Comparison of ENCODE assay signal across 9 mouse cellular contexts in the genomic region with DNA sequence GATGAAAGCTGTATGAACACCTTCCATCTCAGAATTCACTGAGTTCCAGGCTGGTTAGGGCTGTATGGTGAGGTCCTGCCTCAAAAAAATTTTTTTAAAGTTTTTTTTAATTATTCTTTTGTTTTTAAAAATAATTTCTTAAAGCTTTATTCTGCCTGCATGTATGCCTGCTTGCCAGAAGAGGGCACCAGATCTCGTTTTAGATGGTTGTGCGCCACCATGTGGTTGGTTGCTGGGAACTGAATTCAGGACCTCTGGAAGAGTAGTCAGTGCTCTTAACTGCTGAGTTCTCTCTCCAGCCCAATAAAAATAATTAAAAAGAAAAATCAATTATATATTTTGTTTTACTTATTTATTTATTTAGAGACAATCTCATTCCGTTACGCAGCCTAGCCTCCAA. TPM values are rescaled to one million over a fixed set of nuclear protein-coding genes. Genes with fewer than 3 reads are reported as not detected.
A peak's percentile ranks its signal among the peaks of the same experiment; 100 is the strongest.
DNase-seq lines count a peak whose midpoint lies in the region; ATAC-seq and TF ChIP-seq lines count a peak whose summit lies in the region.
"Had no signal": no experiment of that assay in that cellular context is flagged by ENCODE, and none has a peak within 500 bp of the region (broad histone marks: within the 10 kb centered on the region; RNA-seq: fewer than 3 reads in every experiment).

No protein-coding gene starts in this region.

- H3K27ac ChIP-seq in forebrain, embryonic 10.5 days = no peak overlapping the region
- H3K27ac ChIP-seq in forebrain, embryonic 12.5 days = no peak overlapping the region
- no peak overlapping the region for H3K27ac ChIP-seq in cerebellum, adult 2 months (ENCODE audit: insufficient read depth, low read length)
- no peak overlapping the region for H3K27ac ChIP-seq in thymus, adult 2 months (ENCODE audit: control insufficient read depth, insufficient read depth, low read length)

- no peaks in the 10 kb centered on the region; the same call in 1 of the 2 replicates for H3K4me1 ChIP-seq in forebrain, embryonic 10.5 days
- H3K4me1 ChIP-seq in forebrain, embryonic 12.5 days = no peaks in the 10 kb centered on the region
- H3K4me1 ChIP-seq in cerebellum, adult 2 months (ENCODE audit: control insufficient read depth, insufficient read depth, low read length) = no peaks in the 10 kb centered on the region
- H3K4me1 ChIP-seq in thymus, adult 2 months (replicated peaks; ENCODE audit: control insufficient read depth, insufficient read depth, low read length) = no peaks in the 10 kb centered on the region

- H3K4me3 ChIP-seq in forebrain, embryonic 10.5 days = no peak overlapping the region
- H3K4me3 ChIP-seq in forebrain, embryonic 12.5 days (replicated peaks) = no peak overlapping the region
- no peak overlapping the region for H3K4me3 ChIP-seq in cerebellum, adult 2 months (replicated peaks; ENCODE audit: insufficient read depth, low read depth, low read length)
- no peak overlapping the region for H3K4me3 ChIP-seq in thymus, adult 2 months (ENCODE audit: control insufficient read depth, insufficient read depth, low read length)

- TF ChIP-seq CTCF in cerebellum, adult 2 months (IDR thresholded peaks at IDR 0.05; ENCODE audit: borderline replicate concordance, insufficient read depth, low read depth, low read length) = peak; percentile 84; the same call in 1 of the 2 replicates
- no peak for TF ChIP-seq CTCF in thymus, adult 2 months (IDR thresholded peaks at IDR 0.05; ENCODE audit: borderline replicate concordance, control insufficient read depth, extremely low read depth, insufficient read depth, low read length, poor library complexity)

- H3K36me3 ChIP-seq in forebrain, embryonic 10.5 days (replicated peaks) = no peaks in the 10 kb centered on the region
- no peaks in the 10 kb centered on the region for H3K36me3 ChIP-seq in forebrain, embryonic 12.5 days (replicated peaks)
- no peaks in the 10 kb centered on the region for H3K36me3 ChIP-seq in thymus, adult 2 months (ENCODE audit: control insufficient read depth, insufficient read depth, low read length)

- 6% methylated on average over 4 of the region's 4 CpGs for WGBS in forebrain, embryonic 10.5 days
- 5% methylated on average over 4 of the region's 4 CpGs for WGBS in forebrain, embryonic 12.5 days
- 19% methylated on average over 4 of the region's 4 CpGs for WGBS in cerebellum, adult 2 months
- WGBS in thymus, adult 2 months = 30% methylated on average over 4 of the region's 4 CpGs

- TF ChIP-seq POLR2A in cerebellum, adult 2 months (IDR thresholded peaks at IDR 0.05; ENCODE audit: borderline replicate concordance, insufficient read depth, low read length) = no peak
- TF ChIP-seq POLR2A in thymus, adult 2 months (IDR thresholded peaks at IDR 0.05; ENCODE audit: control insufficient read depth, extremely low read depth, insufficient read depth, low read length, poor library complexity) = no peak

- no peaks in the 10 kb centered on the region for H3K9me3 ChIP-seq in forebrain, embryonic 10.5 days
- no peaks in the 10 kb centered on the region for H3K9me3 ChIP-seq in forebrain, embryonic 12.5 days

- no peak overlapping the region for H3K9ac ChIP-seq in forebrain, embryonic 12.5 days

- peak; percentile 52 for DNase-seq in forebrain, embryonic 10.5 days (ENCODE audit: extremely low spot score, low spot score)
- peak; percentile 51 for DNase-seq in ovary, postnatal 14 days (ENCODE audit: low spot score)
- no peak for DNase-seq in ovary, adult 18-20 months (ENCODE audit: low spot score)
- DNase-seq in cerebellum, adult 2 months = peak; percentile 39 to 55
- peak; percentile 90 for DNase-seq in induced T-regulatory cell, adult 2 months (ENCODE audit: low read depth)
- peak; percentile 71 for DNase-seq in lung, postnatal 25 days (ENCODE audit: low spot score)
- DNase-seq in thymus, adult 2 months = peak; percentile 71

- ATAC-seq in forebrain, embryonic 12.5 days (ENCODE audit: low FRiP score) = no peak

- H3K27me3 ChIP-seq in forebrain, embryonic 10.5 days (ENCODE audit: poor library complexity, severe bottlenecking) = peaks cover 4% of the 10 kb centered on the region; the same call in 1 of the 2 replicates
- 0 out of 2 replicates have a peak, but pooled peaks cover 11% of the 10 kb centered on the region for H3K27me3 ChIP-seq in forebrain, embryonic 12.5 days
- H3K27me3 ChIP-seq in cerebellum, adult 2 months (ENCODE audit: control insufficient read depth, insufficient read depth, low read length) = no peaks in the 10 kb centered on the region
- H3K27me3 ChIP-seq in thymus, adult 2 months (ENCODE audit: control insufficient read depth, insufficient read depth, low read length) = no peaks in the 10 kb centered on the region

- no peak overlapping the region for H3K4me2 ChIP-seq in forebrain, embryonic 12.5 days

RNA-seq across cellular contexts. Expression of a gene that starts 11.8 kb away (rescaled TPM):
- polyA plus RNA-seq in forebrain, embryonic 10.5 days (2016; fragmentation: Nextera tagmentation; extraction: Ambion mirVana) = 20.9 and 21.1 TPM in 2 replicates
- polyA plus RNA-seq in forebrain, embryonic 12.5 days (2016; fragmentation: Nextera tagmentation; extraction: Ambion mirVana) = 18.4 and 19.2 TPM in 2 replicates
- 15.2 and 15.4 TPM in 2 replicates for polyA plus RNA-seq in cerebellum, adult 2 months (2012; rRNA removed)
- 8.3 and 11.2 TPM in 2 replicates for polyA plus RNA-seq in thymus, adult 2 months (2012; rRNA removed)

RNA-seq across cellular contexts. Expression of a gene that starts 31.7 kb away (rescaled TPM):
- not detected in 2 replicates for polyA plus RNA-seq in forebrain, embryonic 10.5 days (2016; fragmentation: Nextera tagmentation; extraction: Ambion mirVana)
- not detected in 2 replicates for polyA plus RNA-seq in forebrain, embryonic 12.5 days (2016; fragmentation: Nextera tagmentation; extraction: Ambion mirVana)
- not detected in 2 replicates for polyA plus RNA-seq in cerebellum, adult 2 months (2012; rRNA removed)
- 0.61 and 0.68 TPM in 2 replicates for polyA plus RNA-seq in thymus, adult 2 months (2012; rRNA removed)

RNA-seq across cellular contexts. Expression of a gene that starts 43.9 kb away (rescaled TPM):
- polyA plus RNA-seq in forebrain, embryonic 10.5 days (2016; fragmentation: Nextera tagmentation; extraction: Ambion mirVana) = 9.4 and 9.8 TPM in 2 replicates
- 32.1 and 34.8 TPM in 2 replicates for polyA plus RNA-seq in forebrain, embryonic 12.5 days (2016; fragmentation: Nextera tagmentation; extraction: Ambion mirVana)
- polyA plus RNA-seq in cerebellum, adult 2 months (2012; rRNA removed) = 29.0 and 32.0 TPM in 2 replicates
- 0.62 and 0.97 TPM in 2 replicates for polyA plus RNA-seq in thymus, adult 2 months (2012; rRNA removed)

RNA-seq across cellular contexts. Expression of a gene that starts 45.2 kb away (rescaled TPM):
- polyA plus RNA-seq in forebrain, embryonic 10.5 days (2016; fragmentation: Nextera tagmentation; extraction: Ambion mirVana) = 23.7 and 25.0 TPM in 2 replicates
- polyA plus RNA-seq in forebrain, embryonic 12.5 days (2016; fragmentation: Nextera tagmentation; extraction: Ambion mirVana) = 32.8 and 36.9 TPM in 2 replicates
- 142 and 143 TPM in 2 replicates for polyA plus RNA-seq in cerebellum, adult 2 months (2012; rRNA removed)
- 5.5 and 8.9 TPM in 2 replicates for polyA plus RNA-seq in thymus, adult 2 months (2012; rRNA removed)

RNA-seq across cellular contexts. Expression of a gene that starts 49.6 kb away (rescaled TPM):
- not detected in 2 replicates for polyA plus RNA-seq in forebrain, embryonic 10.5 days (2016; fragmentation: Nextera tagmentation; extraction: Ambion mirVana)
- not detected in 2 replicates for polyA plus RNA-seq in forebrain, embryonic 12.5 days (2016; fragmentation: Nextera tagmentation; extraction: Ambion mirVana)
- polyA plus RNA-seq in cerebellum, adult 2 months (2012; rRNA removed) = 14.7 and 17.3 TPM in 2 replicates
- polyA plus RNA-seq in thymus, adult 2 months (2012; rRNA removed) = 0.09 and 0.13 TPM in 2 replicates
- polyA plus RNA-seq: large intestine, adult 2 months had no signal
